Mouse (Mus musculus): ENCODE measurements around the gene Myh14. TPM values are rescaled to one million over a fixed set of nuclear protein-coding genes. Genes with fewer than 3 reads are reported as not detected.

Myh14 gene
- 0.78 TPM for polyA plus RNA-seq (2014; fragmentation: Illumina TruSeq; extraction: RNeasy Lipid Tissue Mini Kit (QIAGEN cat#74804); ENCODE audit: low replicate concordance)

GRCm38 (mm10) chr7:44670803-44671202 is at the start of gene Myh14:
TSS of gene Myh14 (minus strand) at chr7:44670843.

GRCm38 (mm10) chr7:44708574-44708973 is 37.9 kb upstream of the Myh14 start, which contains the start of gene Izumo2:
TSS of gene Izumo2 (plus strand) at chr7:44708742.

GRCm38 (mm10) chr7:44590402-44591347 is 80.0 kb downstream of the Myh14 start, which contains the start of gene Kcnc3:
TSS of gene Kcnc3 (plus strand) at chr7:44590664.

DNA sequence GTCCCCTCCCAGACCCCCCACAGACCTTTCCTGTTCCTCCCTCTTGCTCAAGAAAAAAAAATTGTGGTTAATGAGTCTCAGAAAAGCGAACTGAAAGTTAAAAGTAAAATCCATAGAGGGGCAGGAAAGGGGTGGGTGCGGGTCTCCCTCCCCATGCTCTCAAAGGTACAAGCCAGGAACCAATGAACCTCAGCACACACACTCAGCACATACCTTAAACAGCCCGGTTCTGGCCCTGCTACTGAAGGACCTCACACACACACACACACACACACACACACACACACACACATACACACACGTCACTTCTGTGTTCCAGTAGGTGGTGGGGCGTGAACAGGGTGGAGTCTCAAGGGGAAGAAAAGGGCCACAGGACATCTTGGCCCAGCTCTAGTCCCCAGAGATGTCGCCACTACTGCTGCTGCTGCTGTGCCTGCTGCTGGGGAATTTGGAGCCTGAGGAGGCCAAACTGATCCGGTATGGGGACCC is 98.4 kb downstream of the Myh14 start, which contains the start of gene Napsa:
Gene Napsa (plus strand): TSS at position 168 of the 489 bp plus-strand sequence.

Other genes with a start within 250 kb of the Myh14 start
- not detected for gene Lrrc4b, start 241.8 kb downstream of the Myh14 start, polyA plus RNA-seq (2014; fragmentation: Illumina TruSeq; extraction: RNeasy Lipid Tissue Mini Kit (QIAGEN cat#74804); ENCODE audit: low replicate concordance)
- not detected for gene Aspdh, start 205.5 kb downstream of the Myh14 start, polyA plus RNA-seq (2014; fragmentation: Illumina TruSeq; extraction: RNeasy Lipid Tissue Mini Kit (QIAGEN cat#74804); ENCODE audit: low replicate concordance)
- 1.0 TPM for gene Josd2, start 202.9 kb downstream of the Myh14 start, polyA plus RNA-seq (2014; fragmentation: Illumina TruSeq; extraction: RNeasy Lipid Tissue Mini Kit (QIAGEN cat#74804); ENCODE audit: low replicate concordance)
- 1.2 TPM for gene Emc10, start 174.3 kb downstream of the Myh14 start, polyA plus RNA-seq (2014; fragmentation: Illumina TruSeq; extraction: RNeasy Lipid Tissue Mini Kit (QIAGEN cat#74804); ENCODE audit: low replicate concordance)
- gene Fam71e1, start 174.3 kb downstream of the Myh14 start, polyA plus RNA-seq (2014; fragmentation: Illumina TruSeq; extraction: RNeasy Lipid Tissue Mini Kit (QIAGEN cat#74804); ENCODE audit: low replicate concordance): not detected
- not detected for gene Mybpc2, start 146.2 kb downstream of the Myh14 start, polyA plus RNA-seq (2014; fragmentation: Illumina TruSeq; extraction: RNeasy Lipid Tissue Mini Kit (QIAGEN cat#74804); ENCODE audit: low replicate concordance)
- gene Spib, start 138.8 kb downstream of the Myh14 start, polyA plus RNA-seq (2014; fragmentation: Illumina TruSeq; extraction: RNeasy Lipid Tissue Mini Kit (QIAGEN cat#74804); ENCODE audit: low replicate concordance): 0.45 TPM
- gene Pold1, start 122.0 kb downstream of the Myh14 start, polyA plus RNA-seq (2014; fragmentation: Illumina TruSeq; extraction: RNeasy Lipid Tissue Mini Kit (QIAGEN cat#74804); ENCODE audit: low replicate concordance): not detected
- 0.78 TPM for gene Nr1h2, start 116.9 kb downstream of the Myh14 start, polyA plus RNA-seq (2014; fragmentation: Illumina TruSeq; extraction: RNeasy Lipid Tissue Mini Kit (QIAGEN cat#74804); ENCODE audit: low replicate concordance)
- 0.67 TPM for gene Napsa, start 98.5 kb downstream of the Myh14 start, polyA plus RNA-seq (2014; fragmentation: Illumina TruSeq; extraction: RNeasy Lipid Tissue Mini Kit (QIAGEN cat#74804); ENCODE audit: low replicate concordance)
- gene Kcnc3, start 80.2 kb downstream of the Myh14 start, polyA plus RNA-seq (2014; fragmentation: Illumina TruSeq; extraction: RNeasy Lipid Tissue Mini Kit (QIAGEN cat#74804); ENCODE audit: low replicate concordance): 0.33 TPM
- gene Izumo2, start 37.9 kb upstream of the Myh14 start, polyA plus RNA-seq (2014; fragmentation: Illumina TruSeq; extraction: RNeasy Lipid Tissue Mini Kit (QIAGEN cat#74804); ENCODE audit: low replicate concordance): not detected
- 10.2 TPM for gene Vrk3, start 77.6 kb upstream of the Myh14 start, polyA plus RNA-seq (2014; fragmentation: Illumina TruSeq; extraction: RNeasy Lipid Tissue Mini Kit (QIAGEN cat#74804); ENCODE audit: low replicate concordance)
- gene Zfp473, start 80.2 kb upstream of the Myh14 start, polyA plus RNA-seq (2014; fragmentation: Illumina TruSeq; extraction: RNeasy Lipid Tissue Mini Kit (QIAGEN cat#74804); ENCODE audit: low replicate concordance): 0.45 TPM
- 3.6 TPM for gene Nup62, start 145.2 kb upstream of the Myh14 start, polyA plus RNA-seq (2014; fragmentation: Illumina TruSeq; extraction: RNeasy Lipid Tissue Mini Kit (QIAGEN cat#74804); ENCODE audit: low replicate concordance)
- not detected for gene Il4i1, start 145.5 kb upstream of the Myh14 start, polyA plus RNA-seq (2014; fragmentation: Illumina TruSeq; extraction: RNeasy Lipid Tissue Mini Kit (QIAGEN cat#74804); ENCODE audit: low replicate concordance)
- gene Atf5, start 145.8 kb upstream of the Myh14 start, polyA plus RNA-seq (2014; fragmentation: Illumina TruSeq; extraction: RNeasy Lipid Tissue Mini Kit (QIAGEN cat#74804); ENCODE audit: low replicate concordance): 1.0 TPM
- 1.1 TPM for gene Akt1s1, start 178.1 kb upstream of the Myh14 start, polyA plus RNA-seq (2014; fragmentation: Illumina TruSeq; extraction: RNeasy Lipid Tissue Mini Kit (QIAGEN cat#74804); ENCODE audit: low replicate concordance)
- not detected for gene Tbc1d17, start 178.2 kb upstream of the Myh14 start, polyA plus RNA-seq (2014; fragmentation: Illumina TruSeq; extraction: RNeasy Lipid Tissue Mini Kit (QIAGEN cat#74804); ENCODE audit: low replicate concordance)
- gene Pnkp, start 186.3 kb upstream of the Myh14 start, polyA plus RNA-seq (2014; fragmentation: Illumina TruSeq; extraction: RNeasy Lipid Tissue Mini Kit (QIAGEN cat#74804); ENCODE audit: low replicate concordance): not detected
- gene Ptov1, start 198.9 kb upstream of the Myh14 start, polyA plus RNA-seq (2014; fragmentation: Illumina TruSeq; extraction: RNeasy Lipid Tissue Mini Kit (QIAGEN cat#74804); ENCODE audit: low replicate concordance): not detected
- gene Med25, start 221.9 kb upstream of the Myh14 start, polyA plus RNA-seq (2014; fragmentation: Illumina TruSeq; extraction: RNeasy Lipid Tissue Mini Kit (QIAGEN cat#74804); ENCODE audit: low replicate concordance): 1.3 TPM
- gene Fuz, start 225.2 kb upstream of the Myh14 start, polyA plus RNA-seq (2014; fragmentation: Illumina TruSeq; extraction: RNeasy Lipid Tissue Mini Kit (QIAGEN cat#74804); ENCODE audit: low replicate concordance): 0.48 TPM

Measured in small intestine, adult 10 weeks (tissue).